Mouse (Mus musculus): Measurements from ENCODE around the gene Agbl4.

- TF ChIP-seq POLR2A (IDR thresholded peaks at IDR 0.05; ENCODE audit: insufficient read length, low read depth) (no peak), USF1 (IDR thresholded peaks at IDR 0.05; ENCODE audit: low read depth) (no peak), TCF12 (IDR thresholded peaks at IDR 0.05; ENCODE audit: insufficient read depth, poor library complexity, severe bottlenecking) (no peak), SRF (IDR thresholded peaks at IDR 0.05; ENCODE audit: control insufficient read depth, insufficient read length, low read depth) (no peak), POLR2AphosphoS2 (IDR thresholded peaks at IDR 0.05; ENCODE audit: insufficient read length, low read depth) (no peak), E2F4 (IDR thresholded peaks at IDR 0.05; ENCODE audit: insufficient read depth) (no peak), REST (IDR thresholded peaks at IDR 0.05; ENCODE audit: insufficient read depth, insufficient read length) (no peak)
Measured at GRCm38 (mm10) chr4:111307633-111308032, 910.2 kb downstream of the Agbl4 start.
